Mouse (Mus musculus): ENCODE results near the gene Zbtb46.
A peak's percentile ranks its signal among the peaks of the same experiment; 100 is the strongest.

The Zbtb46 gene

DNA sequence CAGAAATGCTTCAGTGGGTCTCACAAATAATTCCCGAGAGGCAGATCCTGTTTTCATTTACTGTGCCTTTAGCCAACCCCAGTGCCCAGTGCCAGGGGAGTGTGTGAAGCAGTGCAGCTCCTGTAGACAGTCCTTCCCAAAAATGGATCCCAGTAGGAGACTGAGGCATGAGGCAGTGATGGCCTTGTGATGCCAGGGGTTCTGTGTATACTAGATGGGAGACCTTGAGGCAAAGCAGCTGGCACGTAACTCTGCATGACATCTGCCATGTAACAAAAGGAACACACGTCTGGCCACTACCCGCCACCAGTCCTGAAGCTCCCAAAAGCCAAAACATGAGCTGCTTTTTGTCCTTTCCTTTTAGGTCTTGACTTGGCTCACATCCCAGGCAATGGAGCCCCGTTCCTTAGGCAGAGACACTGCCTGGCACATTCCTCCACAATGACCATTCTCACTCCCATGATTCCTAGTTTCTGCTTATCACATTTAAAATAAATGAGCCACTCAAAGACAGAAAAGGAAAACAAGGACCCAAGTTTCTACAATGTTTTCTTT, 61.9 kb downstream of the Zbtb46 start:
- no peak for DNase-seq

DNA sequence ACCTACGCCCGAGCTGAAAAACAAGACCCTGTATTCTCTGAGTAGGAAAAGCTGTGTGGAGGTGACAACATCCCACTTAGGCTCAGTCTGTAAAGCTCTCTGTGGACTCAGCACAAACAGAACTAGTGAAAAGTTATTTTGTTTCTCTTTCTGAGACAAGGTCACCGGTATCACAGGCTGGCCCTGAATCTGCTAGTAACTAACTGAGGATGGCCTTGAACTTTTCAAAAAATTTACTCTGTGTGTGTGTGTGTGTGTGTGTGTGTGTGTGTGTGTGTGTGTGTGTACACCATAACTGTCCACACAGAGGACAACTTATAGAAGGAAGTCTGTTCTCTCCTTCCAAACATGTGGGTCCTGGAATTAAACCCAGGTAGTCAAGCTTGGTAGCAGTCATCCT, 65.1 kb downstream of the Zbtb46 start:
- no peak for DNase-seq

DNA sequence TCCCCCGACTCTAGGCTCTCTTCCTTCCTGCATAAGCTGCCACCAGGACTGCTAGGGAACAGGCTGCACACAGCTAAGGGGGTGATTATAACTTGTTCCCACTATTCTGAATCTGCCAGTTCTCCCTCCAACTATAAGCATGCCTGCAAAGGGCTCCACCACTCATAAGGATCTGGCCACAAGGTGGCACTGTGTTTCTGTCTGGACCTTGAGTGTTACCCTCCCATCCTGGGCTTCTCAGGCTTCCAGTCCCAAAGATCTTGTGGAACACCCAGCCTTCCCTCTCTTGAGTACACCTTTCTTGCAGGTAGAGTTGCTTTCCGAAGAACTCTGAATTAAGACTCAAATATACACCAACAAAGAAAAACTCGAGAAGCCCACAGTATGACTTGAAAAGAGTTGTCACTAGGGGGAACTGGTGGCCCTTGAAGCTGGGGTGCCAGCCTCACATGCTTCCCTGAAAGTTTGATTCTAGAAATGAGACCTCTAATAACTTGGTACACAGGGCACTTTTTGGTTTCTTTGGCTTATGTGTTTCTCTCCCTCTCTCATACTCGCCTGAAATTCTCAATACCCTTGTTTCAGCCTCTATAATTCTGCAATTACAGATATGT, 66.5 kb downstream of the Zbtb46 start:
- DNase-seq = peak; percentile 85 to 86

DNA sequence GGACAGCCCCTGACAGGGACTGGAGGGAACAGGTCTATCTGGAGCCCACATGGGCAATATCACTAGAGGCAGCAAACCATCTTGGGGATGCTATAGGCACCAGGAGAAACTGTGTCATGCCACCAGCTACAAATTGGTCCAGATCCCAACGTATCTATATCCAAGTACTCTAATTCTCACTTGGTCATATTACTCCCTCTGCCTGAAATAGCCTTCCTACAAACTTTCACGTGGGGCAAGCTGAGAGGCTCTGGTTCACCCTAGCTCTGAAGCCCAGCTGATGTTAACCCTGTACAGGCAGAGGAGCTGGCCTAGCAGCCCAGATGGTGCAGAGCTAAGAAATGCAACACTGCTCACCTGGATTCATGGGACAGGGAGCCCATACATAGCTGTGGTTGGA, 67.7 kb downstream of the Zbtb46 start:
- DNase-seq = no peak

DNA sequence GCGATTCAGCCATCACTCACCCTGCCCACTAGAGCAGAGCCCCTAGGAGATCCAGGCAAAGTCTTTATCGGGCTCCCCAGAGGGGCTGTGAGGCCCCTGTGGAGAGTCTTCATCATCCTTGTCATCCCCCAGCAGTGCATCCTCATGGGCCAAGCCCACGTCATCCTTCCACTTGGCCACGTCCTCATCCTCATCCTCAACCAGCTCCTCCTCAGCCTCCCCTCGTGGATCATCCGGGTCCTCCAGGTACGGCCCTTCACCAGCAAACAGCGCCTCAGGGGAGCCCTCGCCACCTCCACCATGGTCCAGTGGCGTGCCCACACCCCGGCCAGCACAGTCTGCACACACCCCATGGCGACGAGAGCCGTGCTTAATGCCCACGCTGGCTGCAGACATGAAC, 68.2 kb downstream of the Zbtb46 start:
- no peak for DNase-seq

DNA sequence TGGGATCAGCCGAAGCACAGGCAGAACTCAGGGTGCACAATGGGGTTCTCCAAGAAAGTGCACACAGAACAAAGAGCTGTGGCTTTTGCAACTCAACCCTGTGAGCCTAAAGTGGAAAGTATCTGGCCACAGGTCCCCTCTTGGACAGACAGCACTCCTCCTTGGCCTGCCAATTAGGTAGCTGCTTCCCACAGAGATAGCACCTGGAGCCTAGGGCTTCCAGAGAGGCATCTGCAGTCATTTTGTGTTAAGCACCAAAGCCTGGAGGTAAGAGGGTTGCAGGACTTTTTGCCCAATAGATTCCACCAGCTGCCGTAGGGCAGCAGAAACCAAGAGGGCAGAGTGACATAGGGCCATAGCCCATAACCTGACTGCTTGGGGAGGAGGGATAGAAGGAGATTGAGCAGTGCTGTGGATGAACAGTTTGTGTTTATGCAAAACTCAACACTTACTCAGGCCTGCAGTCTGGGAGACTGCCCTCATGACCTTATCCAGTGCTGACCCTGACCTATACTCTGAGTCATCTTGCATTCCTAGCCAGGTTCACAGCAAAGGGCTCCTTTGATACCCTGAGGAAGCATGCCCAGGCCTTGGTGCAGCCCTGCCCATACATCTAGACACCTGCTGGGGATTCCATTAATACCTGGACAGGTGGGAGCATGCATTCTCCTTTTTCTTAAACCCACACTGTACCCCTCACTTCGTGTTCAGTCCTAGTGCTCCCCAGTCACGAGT, 68.9 kb downstream of the Zbtb46 start:
- no peak for DNase-seq

DNA sequence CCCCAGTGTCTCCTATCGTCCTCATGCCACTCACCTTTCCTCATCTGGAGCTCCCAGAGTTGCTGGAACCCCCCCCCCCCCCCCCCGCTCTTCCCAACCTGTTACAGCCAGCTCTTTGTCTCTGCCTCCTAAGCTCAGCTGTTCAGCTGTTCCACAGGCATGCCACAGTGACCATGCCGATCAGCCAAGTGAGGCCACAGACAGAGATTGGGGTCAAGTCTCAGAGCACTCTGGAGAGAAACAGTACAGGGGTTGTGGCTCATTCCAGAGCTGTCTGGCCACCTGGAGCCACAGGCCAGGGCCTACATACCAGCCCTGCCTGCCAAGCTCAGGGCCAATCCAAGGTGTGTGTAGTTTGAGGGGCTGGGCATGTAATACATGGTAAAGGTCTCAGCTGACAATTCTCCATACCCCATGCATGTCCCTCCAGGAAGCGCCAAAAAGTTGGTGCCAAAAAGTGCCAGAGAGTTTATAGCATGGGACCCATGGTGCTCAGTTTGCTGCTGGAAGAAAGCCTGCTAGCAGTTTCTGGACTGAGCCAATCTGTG, 72.5 kb downstream of the Zbtb46 start:
- no peak for DNase-seq

DNA sequence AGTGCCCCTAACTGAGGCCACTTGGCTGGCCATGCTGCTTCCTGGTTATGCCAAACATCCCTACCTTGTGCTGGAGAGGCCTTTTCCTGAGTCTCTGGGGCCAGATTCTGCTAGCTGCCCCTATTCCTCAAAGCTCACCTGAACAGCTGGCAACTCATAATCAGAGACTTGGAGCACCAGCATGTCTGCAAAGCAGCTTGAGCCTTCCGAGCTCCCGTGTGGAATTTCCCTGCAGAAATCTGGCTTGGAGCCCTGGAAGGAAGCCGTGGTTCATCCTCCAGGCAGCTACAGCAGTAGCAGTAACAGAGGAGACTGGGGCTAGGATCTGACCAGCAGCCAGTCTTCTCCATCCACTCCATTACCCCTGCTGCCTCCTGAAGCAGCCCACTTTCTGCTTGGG, 73.3 kb downstream of the Zbtb46 start:
- DNase-seq = no peak

DNA sequence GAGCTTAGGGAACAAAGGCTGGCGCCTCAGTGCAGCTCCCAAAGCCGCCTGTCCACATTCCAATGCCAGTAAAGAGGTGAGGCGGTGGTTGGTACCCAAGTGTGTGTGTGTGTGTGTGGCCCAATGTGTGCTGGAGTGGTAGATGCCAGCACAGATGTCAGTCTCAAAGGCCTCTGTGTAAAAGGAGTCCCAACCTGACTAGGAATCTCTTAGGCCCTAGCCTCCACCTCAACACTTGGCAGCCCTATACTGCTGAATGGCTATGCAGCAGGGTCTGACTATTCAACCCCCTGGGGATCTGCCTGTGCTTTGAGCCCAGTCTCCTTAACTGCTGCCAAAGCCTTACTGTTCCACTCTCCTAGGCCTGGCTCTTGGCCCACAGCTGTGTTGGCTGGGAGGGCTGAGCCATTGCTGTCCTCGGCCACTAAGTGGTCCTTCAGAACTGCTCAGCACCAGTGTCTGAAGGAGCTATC, 74.3 kb downstream of the Zbtb46 start:
- no peak for DNase-seq

DNA sequence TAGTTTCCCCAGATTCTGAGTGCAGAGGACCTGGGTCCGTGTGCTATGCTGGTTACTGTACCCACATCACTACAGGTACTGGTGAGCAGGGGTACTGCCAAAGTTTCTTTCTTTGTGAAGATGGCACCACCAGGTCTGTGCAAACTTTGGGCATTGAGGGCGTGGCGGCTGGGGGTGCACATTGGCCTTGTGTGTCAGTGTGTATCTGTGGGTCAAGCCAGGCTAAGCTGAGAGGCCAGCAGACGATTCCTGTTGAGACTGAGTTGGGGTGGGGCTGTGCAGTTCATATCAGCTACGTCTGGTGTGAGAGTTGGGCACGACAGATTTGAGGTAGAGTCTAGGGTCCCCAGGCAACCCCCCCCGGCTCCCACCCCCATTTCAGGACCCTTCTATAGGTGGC, 74.8 kb downstream of the Zbtb46 start:
- DNase-seq = no peak

DNA sequence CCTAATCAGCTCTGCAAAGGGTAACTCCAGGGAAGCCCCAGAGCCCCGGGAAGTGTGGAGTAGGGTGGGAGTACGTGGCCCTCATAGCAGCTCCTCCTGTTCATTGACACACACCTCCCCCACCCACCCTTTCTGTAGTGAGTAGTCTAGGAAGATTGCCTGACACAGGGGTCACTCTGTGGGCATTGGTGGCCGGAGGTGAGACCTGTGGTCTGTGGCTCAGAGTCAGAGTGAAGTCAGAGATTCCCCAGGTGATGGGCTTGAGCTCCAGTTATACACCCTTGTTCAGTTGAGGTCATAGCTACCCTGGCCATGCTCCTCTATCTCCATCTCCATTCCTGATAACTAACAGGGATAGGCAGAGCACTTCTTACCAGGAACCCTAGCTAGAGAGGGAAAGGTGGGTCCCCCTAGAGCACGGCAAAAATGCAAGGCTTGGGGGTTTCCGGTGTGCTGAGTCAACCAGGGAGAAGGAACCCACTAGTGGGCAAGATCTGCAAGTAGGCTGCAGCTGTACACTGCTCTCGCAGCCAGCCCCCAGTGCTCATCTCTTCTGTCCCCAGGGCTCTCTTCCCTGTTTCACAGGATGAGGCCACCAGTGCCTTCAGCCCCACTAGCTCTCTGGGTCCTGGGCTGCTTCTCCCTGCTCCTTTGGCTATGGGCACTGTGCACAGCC, 77.5 kb downstream of the Zbtb46 start:
- no peak for DNase-seq

DNA sequence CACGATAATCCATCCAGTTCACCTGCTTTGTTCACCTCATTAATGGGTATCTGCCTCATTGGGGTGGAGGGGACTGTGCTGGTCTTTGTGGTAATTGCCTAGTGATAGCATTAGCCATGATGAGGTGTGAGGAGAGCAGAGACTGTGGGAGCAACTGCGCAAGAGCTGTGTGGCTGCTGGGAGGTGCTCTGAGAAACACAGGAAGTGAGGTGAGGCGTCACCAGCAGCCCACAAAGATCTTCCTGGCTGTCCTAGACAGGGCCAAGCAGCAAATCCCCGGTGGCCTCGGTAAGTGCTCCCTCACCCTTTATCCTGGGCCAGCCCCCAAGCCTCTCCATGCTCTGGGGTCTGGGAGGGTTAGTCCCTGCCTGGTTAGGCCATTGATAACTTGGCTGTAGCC, 78.1 kb downstream of the Zbtb46 start:
- no peak for DNase-seq

DNA sequence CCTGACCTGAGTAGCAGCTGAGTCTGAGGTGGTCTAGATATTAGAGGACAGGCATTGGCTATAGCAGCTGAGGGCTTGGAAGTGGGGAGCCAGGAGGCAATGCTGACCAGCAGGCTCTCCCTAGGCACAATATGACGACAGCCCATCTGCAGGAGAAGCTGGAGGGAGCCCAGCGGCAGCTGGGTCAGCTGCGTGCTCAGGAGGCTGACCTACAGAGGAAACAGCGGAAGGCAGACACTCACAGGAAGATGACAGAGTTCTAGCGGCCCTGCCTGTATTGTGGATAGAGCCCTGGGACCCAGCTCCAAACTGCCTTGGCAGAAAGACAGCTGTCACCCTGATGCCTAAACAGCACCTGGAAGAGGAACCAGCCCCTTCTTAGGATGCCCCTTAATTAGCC, 79.0 kb downstream of the Zbtb46 start:
- no peak for DNase-seq

DNA sequence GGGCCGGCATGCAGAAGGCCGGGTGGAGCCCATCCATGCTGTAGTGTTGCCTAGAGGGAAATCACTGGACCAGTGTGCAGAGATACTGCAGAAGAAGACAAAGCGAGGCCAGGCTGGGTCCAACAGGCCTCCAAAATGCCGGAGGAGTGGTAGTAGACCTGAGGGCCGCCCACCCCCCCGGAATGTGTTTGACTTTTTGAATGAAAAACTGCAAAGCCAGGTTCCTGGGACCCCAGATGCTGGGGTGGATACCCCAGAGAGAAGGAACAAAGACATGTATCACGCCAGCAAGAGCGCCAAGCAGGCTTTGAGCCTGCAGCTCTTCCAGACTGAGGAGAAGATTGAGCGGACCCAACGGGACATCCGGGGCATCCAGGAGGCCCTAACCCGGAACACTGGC, 79.4 kb downstream of the Zbtb46 start, which contains the start of gene Lime1:
Gene Lime1 (plus strand): TSS at position 301 of the 400 bp plus-strand sequence.
- no peak for DNase-seq

DNA sequence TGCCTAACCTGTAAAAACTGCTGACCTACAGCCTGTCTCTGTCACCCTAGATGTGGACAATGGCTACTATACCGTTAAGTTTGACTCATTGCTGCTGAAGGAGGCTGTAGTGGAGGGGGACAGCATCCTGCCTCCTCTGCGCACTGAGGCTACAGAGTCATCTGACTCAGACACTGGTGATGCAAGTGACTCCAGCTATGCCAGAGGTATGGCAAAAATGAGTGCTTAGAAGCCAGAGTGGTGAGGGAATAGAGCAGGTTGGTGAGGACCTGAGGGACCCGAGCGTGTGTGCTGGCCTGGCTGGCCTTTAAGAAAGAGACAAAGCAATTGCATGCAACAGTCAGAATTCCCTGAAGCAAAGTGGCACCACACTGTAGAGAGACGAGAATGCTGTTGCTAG, 80.5 kb downstream of the Zbtb46 start:
- no peak for DNase-seq

DNA sequence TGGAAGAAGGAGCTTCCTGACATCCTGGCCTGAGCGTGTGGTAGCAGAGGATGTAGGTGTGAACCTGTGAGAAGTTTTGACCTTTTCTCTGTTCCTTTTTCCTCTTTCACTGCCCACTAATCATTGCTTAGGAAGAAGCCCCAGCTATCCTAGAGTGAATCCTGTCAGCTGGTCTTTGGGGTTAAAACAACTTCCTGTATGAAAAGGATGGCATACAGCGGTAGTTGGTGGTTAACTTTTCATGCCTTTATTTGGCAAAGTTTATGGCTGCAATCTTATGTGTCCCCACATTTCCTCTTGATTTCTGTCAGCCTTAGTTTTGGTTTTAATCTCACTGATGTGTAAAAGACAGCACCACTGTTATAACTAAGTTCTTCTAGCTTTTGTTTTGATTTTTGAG, 82.0 kb downstream of the Zbtb46 start:
- no peak for DNase-seq

DNA sequence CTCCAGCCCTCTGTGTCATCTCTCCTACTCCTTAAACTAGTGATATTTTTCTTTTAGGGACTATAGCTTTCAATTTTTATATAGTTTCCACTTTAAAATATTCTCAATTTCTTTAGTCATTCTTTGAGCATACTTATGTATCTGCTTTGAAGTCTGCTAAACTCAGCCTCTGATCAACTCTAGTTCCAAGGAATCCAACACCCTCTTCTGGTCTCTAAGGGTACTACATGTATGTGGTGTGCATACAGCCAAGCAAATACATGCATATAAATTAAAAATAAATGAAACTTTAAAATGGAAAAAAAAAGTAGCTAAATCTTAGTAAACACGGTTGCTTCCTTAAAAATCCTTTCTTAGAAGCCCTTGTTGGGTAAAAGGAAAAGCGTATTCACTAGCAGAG, 83.4 kb downstream of the Zbtb46 start:
- DNase-seq = peak; percentile 26 to 33

DNA sequence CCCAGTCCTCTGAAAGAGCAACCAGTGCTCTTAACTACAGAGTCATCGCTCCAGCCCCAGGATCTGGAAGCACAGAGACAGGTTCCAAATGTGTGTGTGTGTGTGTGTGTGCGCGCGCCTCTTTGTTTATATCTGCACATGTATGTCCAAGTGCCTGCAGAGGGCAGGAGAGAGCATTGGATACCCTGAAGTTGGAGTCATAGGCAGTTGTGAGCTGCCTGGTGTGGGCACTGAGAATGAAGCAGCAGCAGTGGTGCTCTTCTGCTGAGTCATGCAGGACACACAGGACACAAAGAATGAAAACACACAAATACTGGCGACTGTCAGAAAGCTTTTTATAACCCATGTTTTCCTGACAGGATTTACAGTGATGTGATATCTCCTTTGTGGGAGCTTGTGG, 89.2 kb downstream of the Zbtb46 start:
- DNase-seq = no peak

DNA sequence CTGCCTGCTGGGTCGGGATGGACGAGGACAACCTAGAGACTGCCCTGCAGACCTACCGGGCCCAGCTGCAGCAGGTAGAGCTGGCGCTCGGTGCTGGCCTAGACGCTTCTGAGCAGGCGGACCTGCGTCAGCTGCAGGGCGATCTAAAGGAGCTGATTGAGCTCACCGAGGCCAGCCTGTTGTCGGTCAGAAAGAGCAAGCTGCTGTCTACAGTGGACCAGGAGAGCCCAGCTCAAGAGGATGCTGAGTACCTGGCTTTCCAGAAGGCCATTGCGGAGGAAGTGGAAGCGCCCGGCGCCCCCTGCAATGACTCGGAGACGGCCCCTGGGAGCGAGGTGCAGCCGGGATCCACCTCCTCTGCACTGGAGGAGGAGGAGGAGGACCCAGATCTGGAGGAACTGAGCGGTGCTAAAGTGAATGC, 93.6 kb downstream of the Zbtb46 start:
- no peak for DNase-seq

DNA sequence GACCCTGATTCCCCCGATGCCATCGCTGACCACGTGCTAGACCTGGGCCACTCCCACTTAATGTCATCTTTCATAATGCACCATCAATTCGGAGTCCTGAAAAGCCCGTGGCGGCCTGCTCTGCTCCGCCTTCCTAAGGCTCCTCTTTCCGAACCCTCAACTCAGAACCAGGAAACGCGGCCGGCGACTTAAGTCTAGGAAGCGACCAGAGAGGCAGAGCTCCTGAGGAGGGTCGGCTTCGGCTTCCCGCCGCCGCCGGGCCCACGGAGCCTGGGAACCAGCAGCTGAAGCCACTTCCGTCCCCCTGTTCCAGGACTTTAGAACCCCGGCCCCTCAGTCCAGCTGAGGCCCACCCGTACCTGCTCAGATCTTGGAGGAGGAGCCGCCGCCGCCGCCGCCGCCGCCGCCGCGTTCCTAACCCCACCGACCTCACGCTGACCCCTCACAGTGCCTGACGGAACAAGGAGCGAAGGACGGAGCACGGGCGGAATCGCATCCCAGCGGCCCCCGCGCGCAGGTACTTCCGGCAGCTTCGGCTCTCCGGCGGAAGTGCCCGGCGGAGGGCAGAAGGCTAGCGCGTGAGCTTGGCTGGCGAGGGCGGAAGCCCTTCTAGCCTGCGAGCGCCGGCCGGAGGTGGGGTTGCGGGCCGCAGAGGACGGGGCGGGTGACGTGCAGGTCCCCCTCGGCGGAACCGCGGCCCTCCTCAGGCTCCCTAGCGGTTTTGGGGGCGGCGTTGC, 94.2 kb downstream of the Zbtb46 start, which contains the start of the genes Zgpat and Arfrp1:
Gene Zgpat (plus strand): TSS at position 69 of the 737 bp plus-strand sequence.
Gene Arfrp1 (minus strand): TSS at position 545 of the 737 bp plus-strand sequence.
- DNase-seq = peak; percentile 88 to 90

DNA sequence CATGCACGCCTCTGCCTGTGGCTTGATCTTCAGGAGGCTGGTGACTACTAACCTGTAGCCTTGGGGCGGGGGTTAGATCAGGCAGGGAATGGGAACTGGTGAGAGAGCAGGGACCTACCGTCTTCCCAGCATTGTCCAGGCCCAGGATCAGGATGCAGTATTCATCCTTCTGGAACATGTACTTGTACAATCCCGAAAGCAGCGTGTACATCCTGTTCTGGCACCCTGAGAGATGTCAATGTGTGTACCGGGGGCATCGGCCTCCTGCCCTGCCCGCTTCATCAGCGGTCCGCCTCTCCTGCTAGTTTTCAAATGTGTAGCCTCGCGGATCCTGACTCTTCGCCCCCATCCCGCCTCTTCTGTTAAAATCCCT, 94.8 kb downstream of the Zbtb46 start:
- DNase-seq = no peak

DNA sequence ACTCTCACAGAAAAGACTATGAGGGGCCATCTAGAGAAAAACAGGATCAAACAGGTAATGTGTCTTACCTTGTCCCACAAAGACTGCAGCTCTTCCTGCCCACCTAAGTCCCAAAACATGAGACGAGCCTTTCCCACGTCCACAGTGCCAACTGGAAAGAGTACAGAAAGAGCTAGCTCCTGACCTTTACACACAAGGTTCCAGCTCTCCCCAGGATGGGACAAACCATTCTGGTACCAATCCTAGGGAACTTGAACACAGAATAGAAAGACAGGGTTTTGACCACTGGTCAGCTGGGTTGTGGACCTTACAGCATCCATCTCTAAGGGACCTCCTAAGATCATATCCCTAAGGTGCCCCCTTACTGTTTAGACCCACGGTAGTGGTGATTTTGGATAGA, 95.3 kb downstream of the Zbtb46 start:
- DNase-seq = no peak

DNA sequence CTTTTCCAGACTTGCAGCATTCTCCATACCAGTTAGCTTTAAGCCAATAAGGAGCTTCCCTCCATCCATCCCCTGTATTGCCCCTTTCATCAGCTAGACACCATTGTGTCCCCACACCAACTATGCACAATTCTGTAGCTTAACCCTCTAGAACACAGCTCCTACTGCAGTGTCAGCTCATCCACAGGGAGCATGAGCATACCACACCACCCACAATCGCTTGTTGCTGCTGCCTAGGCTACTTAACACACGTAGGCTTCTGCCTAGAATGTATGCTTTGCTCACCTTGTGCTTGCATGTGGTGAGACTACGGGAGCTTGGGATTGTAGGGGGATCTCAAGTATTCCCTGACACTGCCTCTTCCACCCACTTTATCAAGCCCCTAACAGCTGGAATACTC, 102.4 kb downstream of the Zbtb46 start:
- no peak for DNase-seq

Measured in B cell, adult 2 months (primary cell).